Mouse (Mus musculus): ENCODE data around the gene Phc2.

- TF ChIP-seq POLR2A (IDR thresholded peaks at IDR 0.05; ENCODE audit: insufficient read length, low read depth) (no peak), MAX (IDR thresholded peaks at IDR 0.05; ENCODE audit: low read depth) (no peak), TCF3 (IDR thresholded peaks at IDR 0.05; ENCODE audit: insufficient read length, low read depth) (no peak), TCF12 (IDR thresholded peaks at IDR 0.05; ENCODE audit: insufficient read depth, poor library complexity, severe bottlenecking) (no peak), USF1 (IDR thresholded peaks at IDR 0.05; ENCODE audit: low read depth) (no peak)
Measured at GRCm38 (mm10) chr4:128709781-128710166, 55.3 kb downstream of the Phc2 start.

Data from myocyte (in vitro differentiated cells).